10 mouse cellular contexts compared by ENCODE assay signal in the genomic region with DNA sequence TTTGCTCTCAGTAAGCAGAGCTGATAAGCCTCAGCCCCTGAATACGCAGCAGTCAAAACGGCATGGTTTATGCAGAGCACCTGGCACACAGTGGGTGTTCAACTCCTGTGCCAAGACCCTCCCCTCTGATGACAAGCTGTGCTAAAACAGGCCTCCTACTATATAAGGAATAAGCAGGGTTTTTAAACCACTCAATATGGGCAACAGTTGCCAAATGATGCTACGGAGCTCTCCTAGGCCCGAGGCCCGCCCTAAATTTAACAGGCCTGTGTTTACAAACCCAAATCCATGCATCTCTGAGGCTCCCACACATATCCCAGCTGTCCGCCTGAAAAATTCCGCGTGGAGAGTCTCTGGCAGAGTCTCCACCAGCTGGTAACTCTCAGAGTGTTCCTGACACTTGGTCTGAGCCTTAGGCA. TPM values are rescaled to one million over a fixed set of nuclear protein-coding genes. Genes with fewer than 3 reads are reported as not detected.
DNase-seq lines count a peak whose midpoint lies in the region; ATAC-seq lines count a peak whose summit lies in the region.
"Had no signal": no experiment of that assay in that cellular context is flagged by ENCODE, and none has a peak within 500 bp of the region (broad histone marks: within the 10 kb centered on the region; RNA-seq: fewer than 3 reads in every experiment).

No protein-coding gene starts in this region.

- no peaks in the 10 kb centered on the region for H3K4me1 ChIP-seq in forebrain, embryonic 13.5 days
- no peaks in the 10 kb centered on the region for H3K4me1 ChIP-seq in forebrain, embryonic 11.5 days (replicated peaks; ENCODE audit: control insufficient read depth, insufficient read depth, low read length)
- no peaks in the 10 kb centered on the region for H3K4me1 ChIP-seq in midbrain, embryonic 11.5 days (ENCODE audit: control insufficient read depth, insufficient read depth, low read length)
- H3K4me1 ChIP-seq: midbrain, embryonic 12.5 days had no signal

- H3K27ac ChIP-seq in forebrain, embryonic 13.5 days: no peak overlapping the region
- no peak overlapping the region for H3K27ac ChIP-seq in forebrain, embryonic 11.5 days (ENCODE audit: low read depth, low read length)
- no peak overlapping the region for H3K27ac ChIP-seq in midbrain, embryonic 11.5 days (ENCODE audit: low read depth, low read length)
- H3K27ac ChIP-seq: midbrain, embryonic 12.5 days had no signal

- H3K9me3 ChIP-seq in forebrain, embryonic 13.5 days (replicated peaks): no peaks in the 10 kb centered on the region
- H3K9me3 ChIP-seq in forebrain, embryonic 11.5 days (ENCODE audit: control insufficient read depth, low read length): no peaks in the 10 kb centered on the region
- H3K9me3 ChIP-seq in midbrain, embryonic 11.5 days (ENCODE audit: control insufficient read depth, low read length): no peaks in the 10 kb centered on the region
- H3K9me3 ChIP-seq: midbrain, embryonic 12.5 days had no signal

- no peak overlapping the region for H3K4me3 ChIP-seq in forebrain, embryonic 13.5 days
- no peak overlapping the region for H3K4me3 ChIP-seq in forebrain, embryonic 11.5 days (ENCODE audit: low read depth, low read length)
- no peak overlapping the region for H3K4me3 ChIP-seq in midbrain, embryonic 11.5 days (ENCODE audit: low read depth, low read length)
- H3K4me3 ChIP-seq: midbrain, embryonic 12.5 days had no signal

- DNase-seq in forebrain, embryonic 11.5 days (ENCODE audit: low spot score): no peak
- DNase-seq in cerebellum, adult 9-10 months: peak; percentile 77
- peak; percentile 90 for DNase-seq in layer of hippocampus, adult 9-11 months
- peak; percentile 42 for DNase-seq in right cerebral cortex, postnatal 4 days
- no peak for DNase-seq in retina, postnatal 1 day
- no peak for DNase-seq in midbrain, embryonic 11.5 days (ENCODE audit: low spot score, missing footprints)
- DNase-seq in c-Kit-positive CD71-positive TER-119-positive erythroid progenitor cells, embryonic 14.5 days (ENCODE audit: low spot score): no peak
- DNase-seq: kidney, postnatal 25 days had no signal

- no peak overlapping the region for H3K4me2 ChIP-seq in forebrain, embryonic 13.5 days
- H3K4me2 ChIP-seq in forebrain, embryonic 11.5 days (ENCODE audit: low read depth, low read length, severe bottlenecking): no peak overlapping the region
- no peak overlapping the region for H3K4me2 ChIP-seq in midbrain, embryonic 11.5 days
- H3K4me2 ChIP-seq: midbrain, embryonic 12.5 days had no signal

- no peak overlapping the region for H3K9ac ChIP-seq in forebrain, embryonic 13.5 days
- H3K9ac ChIP-seq in forebrain, embryonic 11.5 days (ENCODE audit: low read length): no peak overlapping the region
- H3K9ac ChIP-seq in midbrain, embryonic 11.5 days (ENCODE audit: low read length): no peak overlapping the region
- H3K9ac ChIP-seq: midbrain, embryonic 12.5 days had no signal

- ATAC-seq in forebrain, embryonic 13.5 days: peak; percentile 74; the same call in 1 of the 2 replicates
- no peak for ATAC-seq in forebrain, embryonic 11.5 days (replicated peaks; ENCODE audit: low FRiP score)
- no peak for ATAC-seq in midbrain, embryonic 11.5 days (ENCODE audit: low FRiP score)

- no peaks in the 10 kb centered on the region for H3K36me3 ChIP-seq in forebrain, embryonic 13.5 days (ENCODE audit: poor library complexity, severe bottlenecking)
- no peaks in the 10 kb centered on the region for H3K36me3 ChIP-seq in forebrain, embryonic 11.5 days (ENCODE audit: control insufficient read depth, insufficient read depth, low read length)
- no peaks in the 10 kb centered on the region for H3K36me3 ChIP-seq in midbrain, embryonic 11.5 days (ENCODE audit: control insufficient read depth, insufficient read depth, low read length)
- H3K36me3 ChIP-seq: midbrain, embryonic 12.5 days had no signal

- WGBS in forebrain, embryonic 13.5 days: 80% methylated on average over 8 of the region's 8 CpGs
- WGBS in forebrain, embryonic 11.5 days: 87% methylated on average over 8 of the region's 8 CpGs
- WGBS in midbrain, embryonic 11.5 days: 88% methylated on average over 8 of the region's 8 CpGs

- no peaks in the 10 kb centered on the region for H3K27me3 ChIP-seq in forebrain, embryonic 13.5 days
- H3K27me3 ChIP-seq in forebrain, embryonic 11.5 days (ENCODE audit: control insufficient read depth, insufficient read depth, low read length): no peaks in the 10 kb centered on the region
- no peaks in the 10 kb centered on the region for H3K27me3 ChIP-seq in midbrain, embryonic 11.5 days (ENCODE audit: control insufficient read depth, insufficient read depth, low read length)
- H3K27me3 ChIP-seq: midbrain, embryonic 12.5 days had no signal

RNA-seq across cellular contexts. Expression of gene Ntrk3, which starts 19.6 kb away (rescaled TPM):
- 16.6 and 18.8 TPM in 2 replicates for polyA plus RNA-seq in forebrain, embryonic 13.5 days (2015; fragmentation: Nextera tagmentation; extraction: Ambion mirVana)
- 6.4 and 7.3 TPM in 2 replicates for polyA plus RNA-seq in forebrain, embryonic 11.5 days (2014; fragmentation: Nextera tagmentation; extraction: Ambion mirVana)
- 3.6 and 4.2 TPM in 2 replicates for polyA plus RNA-seq in midbrain, embryonic 11.5 days (2014; fragmentation: Nextera tagmentation; extraction: Ambion mirVana)

Comparison
In these comparisons a context has a peak if more than half of its experiments do, and no peak if none do; other contexts are left out.
1. DNase-seq: peak in cerebellum, adult 9-10 months (single experiment), layer of hippocampus, adult 9-11 months (single experiment) and right cerebral cortex, postnatal 4 days (single experiment); none in forebrain, embryonic 11.5 days (single experiment), retina, postnatal 1 day (single experiment), midbrain, embryonic 11.5 days (single experiment) and c-Kit-positive CD71-positive TER-119-positive erythroid progenitor cells, embryonic 14.5 days (single experiment).